Mouse (Mus musculus) left cerebral cortex, adult 11 months (tissue): ENCODE measurements around the gene Numa1.
"Not testable (repeated sequence)": the region's sequence is repeated elsewhere in the genome, so short reads cannot be mapped to it uniquely, and the experiment has no call there.

Experiments used
- DNase-seq: peaks from one replicate; pipeline ENCODE4 v3.0.0; 2022; ENCODE audit warnings: low spot score

The Numa1 gene

GRCm38 (mm10) chr7:101933751-101934240, at the start of gene Numa1, which contains the start of gene Lrrc51:
Numa1 (plus strand) TSS chr7:101934111.
Lrrc51 (minus strand) TSS chr7:101933895.
- DNase-seq: peak; percentile 95

- no peak for DNase-seq
Measured at GRCm38 (mm10) chr7:101884160-101884559, 49.8 kb upstream of the Numa1 start.

- DNase-seq: no peak
Measured at GRCm38 (mm10) chr7:101886274-101886673, 47.6 kb upstream of the Numa1 start.

GRCm38 (mm10) chr7:101888460-101888859, 45.5 kb upstream of the Numa1 start:
- no peak for DNase-seq

GRCm38 (mm10) chr7:101895695-101896094, 38.2 kb upstream of the Numa1 start:
- no peak for DNase-seq

- DNase-seq: peak; percentile 98
Measured at GRCm38 (mm10) chr7:101896104-101897066, 37.5 kb upstream of the Numa1 start.

GRCm38 (mm10) chr7:101900331-101901097, 33.4 kb upstream of the Numa1 start:
- no peak for DNase-seq

GRCm38 (mm10) chr7:101901969-101902368, 31.9 kb upstream of the Numa1 start:
- no peak for DNase-seq

GRCm38 (mm10) chr7:101902846-101903245, 31.1 kb upstream of the Numa1 start:
- DNase-seq: no peak

GRCm38 (mm10) chr7:101905561-101906286, 28.2 kb upstream of the Numa1 start, which contains the start of gene Lamtor1:
Lamtor1 (plus strand) TSS chr7:101905904.
- DNase-seq: peak; percentile 99

- no peak for DNase-seq
Measured at GRCm38 (mm10) chr7:101906287-101906681, 27.6 kb upstream of the Numa1 start, which contains the start of gene Tomt. Tomt (minus strand) TSS chr7:101906359.

GRCm38 (mm10) chr7:101906696-101907095, 27.2 kb upstream of the Numa1 start:
- DNase-seq: no peak

- DNase-seq: no peak
Measured at GRCm38 (mm10) chr7:101908367-101908766, 25.5 kb upstream of the Numa1 start.

- DNase-seq: no peak
Measured at GRCm38 (mm10) chr7:101910138-101910537, 23.8 kb upstream of the Numa1 start.

- no peak for DNase-seq
Measured at GRCm38 (mm10) chr7:101911982-101912381, 21.9 kb upstream of the Numa1 start.

- no peak for DNase-seq
Measured at GRCm38 (mm10) chr7:101918071-101918470, 15.8 kb upstream of the Numa1 start.

GRCm38 (mm10) chr7:101925892-101926291, 8.0 kb upstream of the Numa1 start:
- DNase-seq: not testable (repeated sequence)

GRCm38 (mm10) chr7:101928093-101928492, 5.8 kb upstream of the Numa1 start:
- DNase-seq: no peak

GRCm38 (mm10) chr7:101932551-101932950, 1.4 kb upstream of the Numa1 start:
- DNase-seq: no peak

GRCm38 (mm10) chr7:101933300-101933699, 611 bp upstream of the Numa1 start:
- no peak for DNase-seq

GRCm38 (mm10) chr7:101935957-101936356, 2.0 kb downstream of the Numa1 start:
- DNase-seq: no peak

- DNase-seq: no peak
Measured at GRCm38 (mm10) chr7:101936996-101937395, 3.1 kb downstream of the Numa1 start.
